Mouse (Mus musculus) spleen, postnatal 4 days (tissue): ENCODE results near the gene Fgd3.

Source experiments
- DNase-seq, 2 experiments: peaks; one replicate each; pipeline ENCODE4 v3.0.0; 2022; ENCODE audit warnings: low spot score in 2 of 2

The Fgd3 gene

GRCm38 (mm10) chr13:49320040-49320439 lies at the start of gene Fgd3:
Fgd3 (minus strand) TSS chr13:49320311.
- no peak for DNase-seq

GRCm38 (mm10) chr13:49369404-49369803 lies 49.3 kb upstream of the Fgd3 start:
- DNase-seq, result no peak

- no peak for DNase-seq
Observed at GRCm38 (mm10) chr13:49367657-49368440, 47.7 kb upstream of the Fgd3 start.

- DNase-seq, result no peak
Observed at GRCm38 (mm10) chr13:49364716-49365115, 44.6 kb upstream of the Fgd3 start.

GRCm38 (mm10) chr13:49362804-49363203 lies 42.7 kb upstream of the Fgd3 start:
- DNase-seq, result no peak

GRCm38 (mm10) chr13:49362364-49362763 lies 42.3 kb upstream of the Fgd3 start:
- no peak for DNase-seq

- DNase-seq, result no peak
Observed at GRCm38 (mm10) chr13:49360906-49361406, 40.8 kb upstream of the Fgd3 start.

GRCm38 (mm10) chr13:49358184-49358583 lies 38.1 kb upstream of the Fgd3 start:
- no peak for DNase-seq

- no peak for DNase-seq
Observed at GRCm38 (mm10) chr13:49357367-49358026, 37.4 kb upstream of the Fgd3 start.

GRCm38 (mm10) chr13:49356090-49356489 lies 36.0 kb upstream of the Fgd3 start:
- no peak for DNase-seq

GRCm38 (mm10) chr13:49355461-49356061 lies 35.5 kb upstream of the Fgd3 start:
- no peak for DNase-seq

- DNase-seq, result no peak
Observed at GRCm38 (mm10) chr13:49353991-49354507, 33.9 kb upstream of the Fgd3 start.

GRCm38 (mm10) chr13:49353422-49353821 lies 33.3 kb upstream of the Fgd3 start:
- DNase-seq, result no peak

- DNase-seq, result no peak
Observed at GRCm38 (mm10) chr13:49352581-49353159, 32.6 kb upstream of the Fgd3 start.

- DNase-seq, result no peak
Observed at GRCm38 (mm10) chr13:49349836-49350505, 29.9 kb upstream of the Fgd3 start.

- no peak for DNase-seq
Observed at GRCm38 (mm10) chr13:49349335-49349734, 29.2 kb upstream of the Fgd3 start.

- no peak for DNase-seq
Observed at GRCm38 (mm10) chr13:49348522-49348921, 28.4 kb upstream of the Fgd3 start.

GRCm38 (mm10) chr13:49345476-49345875 lies 25.4 kb upstream of the Fgd3 start:
- DNase-seq, result peak; percentile 41 to 72

- DNase-seq, result peak in 1 of 2 experiments; percentile 50
Observed at GRCm38 (mm10) chr13:49344567-49344966, 24.5 kb upstream of the Fgd3 start.

- DNase-seq, result no peak
Observed at GRCm38 (mm10) chr13:49342723-49343100, 22.6 kb upstream of the Fgd3 start.
